14 mouse cellular contexts compared by ENCODE assay signal in genomic region chr14:105805362-105805761, GRCm38 (mm10).
"Had no signal": no experiment of that assay in that cellular context is flagged by ENCODE, and none has a peak within 500 bp of the region (broad histone marks: within the 10 kb centered on the region; RNA-seq: fewer than 3 reads in every experiment).

No protein-coding gene starts in this region.

- DNase-seq: kidney, adult 18-20 months; kidney, postnatal 14 days; lung, embryonic 14.5 days; lung, postnatal 10 days; lung, postnatal 4 days; right cerebral cortex, adult 18-20 months; thymus, adult 2 months; thymus, postnatal 25 days had no signal

- H3K27ac ChIP-seq: left cerebral cortex, adult 2 months; limb, embryonic 15.5 days; liver, embryonic 12.5 days had no signal

- H3K9me3 ChIP-seq: limb, embryonic 15.5 days; liver, embryonic 12.5 days; megakaryocyte, embryonic 14.5 days had no signal

- H3K27me3 ChIP-seq: limb, embryonic 15.5 days; liver, embryonic 12.5 days; megakaryocyte, embryonic 14.5 days had no signal

- H3K4me3 ChIP-seq: left cerebral cortex, adult 2 months; limb, embryonic 15.5 days; liver, embryonic 12.5 days; megakaryocyte, embryonic 14.5 days had no signal

- ATAC-seq: liver, embryonic 12.5 days; midbrain, embryonic 16.5 days had no signal

- H3K36me3 ChIP-seq: limb, embryonic 15.5 days; liver, embryonic 12.5 days had no signal

- H3K4me2 ChIP-seq: limb, embryonic 15.5 days; liver, embryonic 12.5 days; lung, embryonic 14.5 days; midbrain, embryonic 11.5 days had no signal

- H3K9ac ChIP-seq: limb, embryonic 15.5 days; liver, embryonic 12.5 days; lung, embryonic 14.5 days had no signal
